Mouse (Mus musculus): ENCODE measurements around the gene Abca17. TPM values are rescaled to one million over a fixed set of nuclear protein-coding genes. Genes with fewer than 3 reads are reported as not detected.

Abca17 gene
- polyA plus RNA-seq, 1 experiment: not detected

DNA sequence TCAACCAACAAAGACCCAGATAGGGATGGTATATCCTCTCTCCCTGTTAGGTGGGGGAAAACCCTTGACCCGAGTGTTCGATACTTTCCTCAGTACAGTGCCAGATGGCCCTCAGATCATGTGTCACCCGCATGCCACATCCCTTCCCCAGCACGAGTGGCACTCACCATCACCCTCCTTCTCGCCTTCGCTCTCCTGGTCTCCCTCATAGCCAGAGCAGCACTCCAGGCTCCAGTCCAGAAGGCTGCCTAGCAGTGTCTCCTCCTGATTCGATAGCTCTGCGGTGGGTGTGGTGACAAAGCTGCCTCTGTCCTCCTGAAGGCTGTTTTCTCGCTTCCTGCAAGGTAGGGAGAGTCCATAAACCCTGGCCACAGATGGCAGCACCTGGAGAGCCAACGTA is 126.1 kb downstream of the Abca17 start:
- TF ChIP-seq GATA1 (IDR thresholded peaks at IDR 0.05; ENCODE audit: low read length): no peak

DNA sequence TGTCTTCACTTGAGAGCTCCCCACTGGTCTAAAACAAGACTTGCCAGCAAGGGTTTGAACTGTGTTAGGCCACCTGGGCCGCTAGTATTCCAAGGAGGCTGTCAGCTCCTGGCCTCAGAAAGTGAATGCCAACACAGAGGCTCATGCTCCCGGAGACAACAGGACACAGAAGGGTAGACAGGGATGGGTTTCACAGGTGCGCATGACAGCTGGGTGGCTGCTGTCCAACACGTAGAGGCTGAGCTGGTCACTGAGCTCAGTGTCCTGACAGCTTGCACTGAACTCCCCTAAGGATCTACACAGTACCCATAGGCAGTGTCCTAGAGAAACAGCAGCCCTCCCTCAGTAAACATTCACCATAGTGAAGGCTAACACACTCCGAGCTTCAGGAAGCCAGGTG is 127.4 kb downstream of the Abca17 start:
- no peak for TF ChIP-seq GATA1 (IDR thresholded peaks at IDR 0.05; ENCODE audit: low read length)

DNA sequence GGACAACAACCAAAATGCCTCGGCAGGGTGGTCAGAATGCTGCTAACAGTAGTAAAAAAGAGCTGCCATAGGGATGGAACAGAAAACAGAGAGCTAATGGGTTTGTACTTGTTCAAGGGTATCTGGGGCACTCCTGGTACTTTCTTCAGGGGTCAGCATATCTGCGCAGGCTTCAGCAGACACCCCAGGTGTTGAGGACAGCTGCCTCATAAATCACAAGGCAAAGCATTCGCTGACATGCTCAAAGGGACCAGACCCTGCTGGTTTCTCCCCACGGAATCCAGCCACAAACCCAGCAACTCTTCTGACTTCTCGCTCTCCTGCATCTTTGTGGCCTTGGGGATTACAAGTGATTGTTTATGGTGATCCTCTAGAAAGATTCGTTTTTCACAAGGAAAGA is 128.2 kb downstream of the Abca17 start:
- TF ChIP-seq GATA1 (IDR thresholded peaks at IDR 0.05; ENCODE audit: low read length): no peak

DNA sequence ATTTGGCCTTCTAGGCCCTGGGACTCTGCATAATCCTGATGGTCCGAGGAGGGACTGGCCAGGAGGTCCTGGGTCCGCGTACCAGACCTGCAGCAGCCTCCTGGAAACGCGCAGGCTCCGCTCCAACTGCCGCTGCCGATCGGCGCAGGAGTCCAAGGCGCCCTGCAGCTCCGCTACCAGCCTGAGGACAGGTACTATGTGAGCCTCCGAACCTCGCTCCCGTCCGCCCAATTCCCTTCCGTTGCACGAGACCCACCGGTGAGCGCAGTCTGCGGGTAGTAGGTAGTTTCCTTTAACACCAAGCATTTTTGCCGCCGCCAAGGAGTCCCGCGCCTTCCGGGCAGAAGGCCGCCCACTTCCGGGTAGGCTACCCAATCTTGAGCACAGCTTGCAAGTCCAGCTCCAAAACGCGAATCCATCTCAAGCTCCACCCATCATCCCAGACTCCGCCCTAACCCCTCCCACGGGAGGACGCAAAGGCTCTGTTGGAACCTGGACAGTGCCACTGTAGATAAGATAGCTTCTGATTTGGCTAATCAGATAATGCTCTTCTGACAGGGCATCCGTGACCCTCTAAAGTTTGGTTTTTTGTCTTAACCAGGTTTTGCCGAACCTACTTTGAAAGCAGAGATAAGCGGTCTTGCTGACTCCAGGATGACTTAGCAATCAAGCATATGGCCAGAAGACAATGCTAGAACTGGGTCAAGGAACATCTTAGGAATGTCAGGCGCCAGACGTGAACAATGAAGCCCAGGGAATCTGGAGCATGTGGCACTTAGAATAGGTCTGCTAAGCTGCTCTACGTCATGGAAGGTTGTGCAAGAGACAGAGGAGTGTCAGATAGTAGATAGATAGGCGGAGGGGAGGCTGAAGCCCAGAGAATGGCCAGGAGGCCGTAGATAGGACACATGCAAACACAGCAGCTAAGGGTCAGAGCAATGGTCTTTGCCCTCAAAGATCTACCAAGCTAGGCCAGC is 130.1 kb downstream of the Abca17 start, which contains the start of gene Tedc2:
TSS of gene Tedc2 (minus strand) at position 417 of the 977 bp plus-strand sequence.
- peak; percentile 96 for TF ChIP-seq GATA1 (IDR thresholded peaks at IDR 0.05; ENCODE audit: low read length)

DNA sequence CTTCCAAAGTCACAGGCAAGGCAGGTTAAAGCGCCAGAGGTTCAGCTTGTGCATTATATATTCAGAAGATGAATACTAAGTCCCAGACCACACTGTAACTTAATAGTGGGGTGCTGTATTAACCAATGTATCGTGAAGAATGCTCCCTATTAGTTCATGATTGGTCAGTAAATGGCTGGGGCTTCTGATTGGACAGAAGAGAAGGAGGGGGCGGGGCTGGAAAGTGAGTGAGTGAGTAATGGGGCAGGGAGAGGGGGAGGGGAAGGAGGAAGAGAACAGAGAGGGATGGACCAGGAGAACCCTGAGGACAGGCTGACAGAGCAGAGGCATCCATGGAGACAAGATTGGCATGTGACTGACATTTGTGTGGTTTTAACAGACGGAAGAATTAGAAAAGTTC is 134.0 kb downstream of the Abca17 start:
- TF ChIP-seq GATA1 (IDR thresholded peaks at IDR 0.05; ENCODE audit: low read length): no peak

Other genes with a start within 250 kb of the Abca17 start
- 23.7 and 100 TPM in 2 replicates for gene Pdpk1, start 200.1 kb downstream of the Abca17 start, polyA plus RNA-seq (2012)
- gene Amdhd2, start 187.3 kb downstream of the Abca17 start, polyA plus RNA-seq (2012): 44.0 and 51.2 TPM in 2 replicates
- gene Atp6v0c, start 181.4 kb downstream of the Abca17 start, polyA plus RNA-seq (2012): 119 and 331 TPM in 2 replicates
- gene Tbc1d24, start 145.5 kb downstream of the Abca17 start, polyA plus RNA-seq (2012): 14.4 and 17.8 TPM in 2 replicates
- 2.3 TPM in 2 replicates for gene Ntn3, start 141.5 kb downstream of the Abca17 start, polyA plus RNA-seq (2012)
- 39.3 and 58.9 TPM in 2 replicates for gene Tedc2, start 130.2 kb downstream of the Abca17 start, polyA plus RNA-seq (2012)
- gene Ccnf, start 99.6 kb downstream of the Abca17 start, polyA plus RNA-seq (2012): 66.1 and 78.9 TPM in 2 replicates
- 23.1 and 41.6 TPM in 2 replicates for gene Abca3, start 882 bp upstream of the Abca17 start, polyA plus RNA-seq (2012)
- gene Rnps1, start 63.5 kb upstream of the Abca17 start, polyA plus RNA-seq (2012): 301 and 446 TPM in 2 replicates
- 47.6 and 64.0 TPM in 2 replicates for gene Eci1, start 75.6 kb upstream of the Abca17 start, polyA plus RNA-seq (2012)
- not detected in 2 replicates for gene Dnase1l2, start 92.0 kb upstream of the Abca17 start, polyA plus RNA-seq (2012)
- 19.4 and 22.8 TPM in 2 replicates for gene E4f1, start 119.2 kb upstream of the Abca17 start, polyA plus RNA-seq (2012)
- 75.9 and 87.6 TPM in 2 replicates for gene Pgp, start 119.3 kb upstream of the Abca17 start, polyA plus RNA-seq (2012)
- gene Bricd5, start 122.8 kb upstream of the Abca17 start, polyA plus RNA-seq (2012): 0.10 TPM in 1 of 2 replicates, not detected in the other
- 8.4 and 8.5 TPM in 2 replicates for gene Mlst8, start 128.0 kb upstream of the Abca17 start, polyA plus RNA-seq (2012)
- 0.01 TPM in 1 of 2 replicates, not detected in the other for gene Caskin1, start 137.5 kb upstream of the Abca17 start, polyA plus RNA-seq (2012)
- gene Traf7, start 176.9 kb upstream of the Abca17 start, polyA plus RNA-seq (2012): 239 and 240 TPM in 2 replicates
- gene Rab26, start 183.1 kb upstream of the Abca17 start, polyA plus RNA-seq (2012): 0.29 and 0.30 TPM in 2 replicates
- gene Pkd1, start 198.8 kb upstream of the Abca17 start, polyA plus RNA-seq (2012): 4.0 and 6.5 TPM in 2 replicates

Measured in G1E-ER4 (cell line).